Mouse (Mus musculus): ENCODE results near the gene Cope. TPM values are rescaled to one million over a fixed set of nuclear protein-coding genes. Genes with fewer than 3 reads are reported as not detected.

Gene Cope
- total RNA-seq (2014; rRNA removed) (97.1 and 106 TPM in 2 replicates), polyA plus RNA-seq (2015; fragmentation: Nextera tagmentation; extraction: Ambion mirVana) (264 and 291 TPM in 2 replicates)

GRCm38 (mm10) chr8:70302358-70302890 lies at the start of gene Cope, which contains the start of gene Ddx49:
TSS of gene Cope (plus strand) at chr8:70302518.
TSS of gene Ddx49 (minus strand) at chr8:70302489.
- peaks cover 39% of the 10 kb centered on the region for H3K36me3 ChIP-seq (ENCODE audit: insufficient read depth, low read length)
- H3K4me2 ChIP-seq (ENCODE audit: low read depth, low read length, poor library complexity, severe bottlenecking), result peak within 1 kb of the TSS; percentile 91
- peak; percentile 97 for DNase-seq (ENCODE audit: low spot score)
- TF ChIP-seq CTCF (IDR thresholded peaks at IDR 0.05), result no peak
- H3K4me3 ChIP-seq (ENCODE audit: low read depth, low read length), result peak within 1 kb of the TSS; percentile 78
- H3K4me1 ChIP-seq (ENCODE audit: insufficient read depth, low read length), result peaks cover 11% of the 10 kb centered on the region
- no peaks in the 10 kb centered on the region for H3K9me3 ChIP-seq (ENCODE audit: low read length)
- WGBS, result under 1% methylated on average over 40 of the region's 40 CpGs
- H3K9ac ChIP-seq (replicated peaks; ENCODE audit: low read length, poor library complexity, severe bottlenecking), result peak within 1 kb of the TSS; percentile 75
- no peaks in the 10 kb centered on the region for H3K27me3 ChIP-seq (ENCODE audit: insufficient read depth, low read length)
- peak; percentile 89 for ATAC-seq (ENCODE audit: low FRiP score)
- peak within 1 kb of the TSS; percentile 62 for H3K27ac ChIP-seq (ENCODE audit: low read depth, low read length)

- Histone ChIP-seq H3K27me3 (ENCODE audit: insufficient read depth, low read length) (no peaks in the 10 kb centered on the region), H3K4me1 (ENCODE audit: insufficient read depth, low read length) (no peaks in the 10 kb centered on the region), H3K36me3 (ENCODE audit: insufficient read depth, low read length) (peaks cover 93% of the 10 kb centered on the region), H3K4me3 (ENCODE audit: low read depth, low read length) (no peak overlapping the region), H3K27ac (ENCODE audit: low read depth, low read length) (no peak overlapping the region), H3K9ac (replicated peaks; ENCODE audit: low read length, poor library complexity, severe bottlenecking) (no peak overlapping the region), H3K9me3 (ENCODE audit: low read length) (no peaks in the 10 kb centered on the region), H3K4me2 (ENCODE audit: low read depth, low read length, poor library complexity, severe bottlenecking) (no peak overlapping the region)
- DNase-seq (ENCODE audit: low spot score), result no peak
- peak; percentile 47 for TF ChIP-seq CTCF (IDR thresholded peaks at IDR 0.05)
- no peak for ATAC-seq (ENCODE audit: low FRiP score)
- WGBS, result 84% methylated on average over 1 of the region's 1 CpGs
Observed at GRCm38 (mm10) chr8:70254628-70255027, 47.7 kb upstream of the Cope start.

- no peak overlapping the region for H3K9ac ChIP-seq (replicated peaks; ENCODE audit: low read length, poor library complexity, severe bottlenecking)
- H3K4me1 ChIP-seq (ENCODE audit: insufficient read depth, low read length), result no peaks in the 10 kb centered on the region
- 76% methylated on average over 3 of the region's 3 CpGs for WGBS
- no peaks in the 10 kb centered on the region for H3K9me3 ChIP-seq (ENCODE audit: low read length)
- no peaks in the 10 kb centered on the region for H3K27me3 ChIP-seq (ENCODE audit: insufficient read depth, low read length)
- no peak overlapping the region for H3K27ac ChIP-seq (ENCODE audit: low read depth, low read length)
- peaks cover 95% of the 10 kb centered on the region for H3K36me3 ChIP-seq (ENCODE audit: insufficient read depth, low read length)
- TF ChIP-seq CTCF (IDR thresholded peaks at IDR 0.05), result no peak
- ATAC-seq (ENCODE audit: low FRiP score) (no peak), DNase-seq (ENCODE audit: low spot score) (no peak)
- H3K4me2 ChIP-seq (ENCODE audit: low read depth, low read length, poor library complexity, severe bottlenecking), result no peak overlapping the region
- no peak overlapping the region for H3K4me3 ChIP-seq (ENCODE audit: low read depth, low read length)
Observed at GRCm38 (mm10) chr8:70257456-70257855, 44.9 kb upstream of the Cope start.

- H3K27ac ChIP-seq (ENCODE audit: low read depth, low read length), result no peak overlapping the region
- WGBS, result 93% methylated on average over 5 of the region's 5 CpGs
- no peak overlapping the region for H3K4me3 ChIP-seq (ENCODE audit: low read depth, low read length)
- no peaks in the 10 kb centered on the region for H3K9me3 ChIP-seq (ENCODE audit: low read length)
- ATAC-seq (ENCODE audit: low FRiP score) (no peak), DNase-seq (ENCODE audit: low spot score) (no peak)
- H3K4me1 ChIP-seq (ENCODE audit: insufficient read depth, low read length), result no peaks in the 10 kb centered on the region
- no peak overlapping the region for H3K9ac ChIP-seq (replicated peaks; ENCODE audit: low read length, poor library complexity, severe bottlenecking)
- no peak for TF ChIP-seq CTCF (IDR thresholded peaks at IDR 0.05)
- no peak overlapping the region for H3K4me2 ChIP-seq (ENCODE audit: low read depth, low read length, poor library complexity, severe bottlenecking)
- no peaks in the 10 kb centered on the region for H3K27me3 ChIP-seq (ENCODE audit: insufficient read depth, low read length)
- peaks cover 94% of the 10 kb centered on the region for H3K36me3 ChIP-seq (ENCODE audit: insufficient read depth, low read length)
Observed at GRCm38 (mm10) chr8:70258600-70258999, 43.7 kb upstream of the Cope start.

GRCm38 (mm10) chr8:70259043-70259442 lies 43.3 kb upstream of the Cope start:
- no peaks in the 10 kb centered on the region for H3K9me3 ChIP-seq (ENCODE audit: low read length)
- TF ChIP-seq CTCF (IDR thresholded peaks at IDR 0.05), result no peak
- ATAC-seq (ENCODE audit: low FRiP score), result no peak
- no peaks in the 10 kb centered on the region for H3K27me3 ChIP-seq (ENCODE audit: insufficient read depth, low read length)
- DNase-seq (ENCODE audit: low spot score), result no peak
- no peaks in the 10 kb centered on the region for H3K4me1 ChIP-seq (ENCODE audit: insufficient read depth, low read length)
- H3K27ac ChIP-seq (ENCODE audit: low read depth, low read length), result no peak overlapping the region
- H3K4me3 ChIP-seq (ENCODE audit: low read depth, low read length), result no peak overlapping the region
- H3K9ac ChIP-seq (replicated peaks; ENCODE audit: low read length, poor library complexity, severe bottlenecking), result no peak overlapping the region
- WGBS, result 93% methylated on average over 2 of the region's 2 CpGs
- H3K36me3 ChIP-seq (ENCODE audit: insufficient read depth, low read length), result peaks cover 94% of the 10 kb centered on the region
- no peak overlapping the region for H3K4me2 ChIP-seq (ENCODE audit: low read depth, low read length, poor library complexity, severe bottlenecking)

- no peak overlapping the region for H3K4me3 ChIP-seq (ENCODE audit: low read depth, low read length)
- H3K4me1 ChIP-seq (ENCODE audit: insufficient read depth, low read length), result no peaks in the 10 kb centered on the region
- no peak overlapping the region for H3K4me2 ChIP-seq (ENCODE audit: low read depth, low read length, poor library complexity, severe bottlenecking)
- no peaks in the 10 kb centered on the region for H3K9me3 ChIP-seq (ENCODE audit: low read length)
- ATAC-seq (ENCODE audit: low FRiP score), result no peak
- peaks cover 23% of the 10 kb centered on the region for H3K36me3 ChIP-seq (ENCODE audit: insufficient read depth, low read length)
- no peak overlapping the region for H3K27ac ChIP-seq (ENCODE audit: low read depth, low read length)
- DNase-seq (ENCODE audit: low spot score), result no peak
- TF ChIP-seq CTCF (IDR thresholded peaks at IDR 0.05), result no peak
- whole genome bisulfite sequencing, result 88% methylated on average over 3 of the region's 3 CpGs
- H3K27me3 ChIP-seq (ENCODE audit: insufficient read depth, low read length), result no peaks in the 10 kb centered on the region
- H3K9ac ChIP-seq (replicated peaks; ENCODE audit: low read length, poor library complexity, severe bottlenecking), result no peak overlapping the region
Observed at GRCm38 (mm10) chr8:70267674-70268073, 34.6 kb upstream of the Cope start.
